Mouse (Mus musculus) cerebellum, adult 8-10 months (tissue): Measurements from ENCODE around the gene Ass1.
"Not testable (repeated sequence)": the region's sequence is repeated elsewhere in the genome, so short reads cannot be mapped to it uniquely, and the experiment has no call there.

Source experiments
- DNase-seq: peaks from one replicate; pipeline ENCODE4 v3.0.0; 2022

Ass1 gene

DNA sequence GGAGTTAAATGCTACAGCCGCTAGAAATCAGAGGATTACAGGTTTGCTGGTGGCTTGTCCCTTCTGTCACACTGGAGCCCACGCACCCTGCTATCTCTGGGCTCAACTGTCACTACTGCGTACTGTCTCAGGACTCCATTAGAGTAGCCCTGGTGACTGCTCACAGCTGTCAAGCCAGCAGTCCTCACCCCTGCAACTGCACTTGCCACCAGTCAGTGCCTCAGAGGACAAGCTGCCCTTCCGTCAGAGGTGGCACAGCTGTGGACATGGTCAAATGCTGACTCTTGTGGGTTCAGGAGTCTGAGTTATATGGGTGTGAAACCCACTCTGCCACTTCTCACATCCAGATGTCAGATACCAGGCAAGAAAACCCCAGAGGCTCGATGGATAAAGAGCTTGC, 68.7 kb downstream of the Ass1 start:
- DNase-seq, result no peak

DNA sequence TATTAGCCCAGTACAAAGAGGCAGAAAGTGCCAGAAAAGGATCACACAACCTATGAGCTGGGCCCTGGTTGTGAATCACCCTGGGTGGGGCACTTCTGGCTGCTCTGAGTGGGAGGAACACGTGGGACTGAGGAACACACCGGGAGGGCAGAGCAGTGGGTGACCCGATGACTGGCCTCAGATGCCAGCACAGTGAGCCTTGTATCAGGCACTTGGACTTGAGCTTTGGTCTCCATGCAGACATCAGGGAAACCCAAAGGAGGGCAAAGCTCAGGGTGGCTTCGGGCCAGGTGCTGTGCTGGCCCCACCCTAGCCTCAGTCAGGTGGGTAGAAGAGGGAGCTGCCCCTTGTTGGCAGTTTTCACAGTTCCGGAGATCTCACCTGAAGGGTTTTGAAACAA, 71.6 kb downstream of the Ass1 start:
- no peak for DNase-seq

DNA sequence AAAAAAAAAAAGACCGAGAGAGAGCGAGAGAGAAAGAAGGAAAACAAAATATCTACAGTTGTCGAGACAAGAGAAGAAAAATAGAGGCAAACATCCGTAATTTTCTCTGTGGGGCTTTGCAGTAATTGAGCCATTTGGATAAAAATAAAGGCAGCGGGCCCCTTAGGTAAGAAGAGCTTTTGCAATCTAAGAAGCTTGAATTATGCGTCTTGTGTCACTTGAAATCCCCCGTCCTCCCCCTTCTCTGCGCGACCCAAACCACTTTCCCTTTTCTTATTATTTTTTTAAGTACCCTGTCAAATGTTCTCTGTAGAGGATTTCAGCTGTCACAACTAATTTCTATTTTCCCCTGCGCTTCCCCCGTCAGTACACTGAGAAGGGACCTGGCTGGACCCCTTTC, 77.7 kb downstream of the Ass1 start:
- DNase-seq, result no peak

DNA sequence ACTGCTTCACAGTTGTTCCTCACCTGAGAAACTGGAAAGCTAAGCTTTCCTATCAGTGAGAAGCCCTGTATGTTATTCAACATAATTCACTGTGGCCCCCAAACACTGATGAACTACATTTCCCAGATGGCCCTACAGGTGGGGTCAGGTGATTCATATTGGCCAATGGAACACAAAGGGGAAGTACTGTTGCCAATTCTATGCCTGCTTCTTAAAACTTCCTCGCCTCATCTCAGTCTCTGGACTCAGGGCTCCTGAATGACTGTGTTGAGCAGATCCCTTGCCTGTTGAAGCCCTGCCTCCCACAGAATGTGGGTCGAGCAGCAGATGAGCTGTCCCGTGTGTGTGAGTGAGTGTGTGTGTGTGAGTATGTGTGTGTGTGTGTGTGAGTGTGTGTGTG, 80.5 kb downstream of the Ass1 start:
- DNase-seq, result no peak

- not testable (repeated sequence) for DNase-seq
Measured at GRCm38 (mm10) chr2:31551351-31551750, 81.3 kb downstream of the Ass1 start.

DNA sequence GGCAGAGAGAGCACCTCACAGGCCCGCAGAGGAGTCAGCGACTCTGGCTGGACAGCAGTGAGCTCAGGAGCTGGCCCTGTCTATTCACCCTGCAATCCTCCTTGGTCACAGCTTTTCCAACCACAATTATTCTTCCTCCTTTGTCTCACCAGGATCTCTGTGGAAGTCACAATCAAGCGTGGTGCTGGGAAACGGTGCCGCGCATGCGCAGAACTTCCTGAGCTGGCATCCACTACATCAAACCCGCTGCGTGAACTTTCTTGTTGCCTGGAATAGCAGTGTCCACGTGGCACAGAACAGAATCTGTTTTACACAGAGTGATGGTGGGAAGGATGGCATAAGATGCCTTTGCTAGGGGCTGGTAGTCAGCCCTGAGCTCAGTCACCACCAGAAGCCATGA, 82.0 kb downstream of the Ass1 start:
- DNase-seq, result no peak

- DNase-seq, result no peak
Measured at GRCm38 (mm10) chr2:31554619-31555018, 84.6 kb downstream of the Ass1 start.
